Mouse (Mus musculus) heart, embryonic 14.5 days (tissue): ENCODE data around the gene Fhl5. TPM values are rescaled to one million over a fixed set of nuclear protein-coding genes. Genes with fewer than 3 reads are reported as not detected.
"Not testable (repeated sequence)": the region's sequence is repeated elsewhere in the genome, so short reads cannot be mapped to it uniquely, and the experiment has no call there.

Experiments used
- ATAC-seq: fragments of 200-750 bp; cut with Nextera tagmentation; 2 replicates; pipeline ENCODE4 v1.8.0; 2017; ENCODE audit warnings: low read depth, moderate TSS enrichment; ENCODE audit not compliant: insufficient number of reproducible peaks, insufficient read depth, low FRiP score
- H3K27ac ChIP-seq, 2 experiments: fragments of 200-500 bp in 1 of 2; fragments of 300-500 bp in 1 of 2; sonication (generic) in 1 of 2; replicated peaks in 1 of 2; 2 replicates each; pipeline ENCODE4 v1.5.1; 2012 to 2014; ENCODE audit warnings: low read depth in 2 of 2, low read length in 2 of 2, control low read depth in 1 of 2, mild to moderate bottlenecking in 1 of 2, mixed read lengths in 1 of 2; ENCODE audit not compliant: control insufficient read depth in 1 of 2, insufficient read depth in 1 of 2
- H3K27me3 ChIP-seq: fragments of 300-500 bp; sonication (generic); 2 replicates; pipeline ENCODE4 v1.6.1; 2014; ENCODE audit warnings: mild to moderate bottlenecking, low read length, control low read depth; ENCODE audit not compliant: control insufficient read depth, insufficient read depth
- H3K36me3 ChIP-seq: fragments of 300-500 bp; sonication (generic); 2 replicates; pipeline ENCODE4 v1.6.1; 2014; ENCODE audit warnings: mild to moderate bottlenecking, control low read depth, low read length, mixed read lengths; ENCODE audit not compliant: control insufficient read depth, insufficient read depth
- H3K4me1 ChIP-seq, 2 experiments: fragments of 200-500 bp in 1 of 2; fragments of 300-500 bp in 1 of 2; sonication (generic) in 1 of 2; 2 replicates each; pipeline ENCODE4 v1.6.1; 2012 to 2014; ENCODE audit warnings: low read length in 2 of 2, control low read depth in 1 of 2, mixed read lengths in 1 of 2; ENCODE audit not compliant: control insufficient read depth in 2 of 2, insufficient read depth in 2 of 2
- H3K4me2 ChIP-seq: fragments of 300-500 bp; sonication (generic); 2 replicates; pipeline ENCODE4 v1.6.1; 2014; ENCODE audit warnings: mild to moderate bottlenecking, low read length
- H3K4me3 ChIP-seq, 2 experiments: fragments of 200-500 bp in 1 of 2; fragments of 300-500 bp in 1 of 2; sonication (generic) in 1 of 2; 2 replicates each; pipeline ENCODE4 v1.5.1; 2012 to 2014; ENCODE audit warnings: low read length in 2 of 2, mild to moderate bottlenecking in 2 of 2, control low read depth in 1 of 2, low read depth in 1 of 2, moderate library complexity in 1 of 2; ENCODE audit not compliant: control insufficient read depth in 1 of 2, insufficient read depth in 1 of 2
- H3K9ac ChIP-seq: fragments of 300-500 bp; sonication (generic); 2 replicates; pipeline ENCODE4 v1.6.1; 2014; ENCODE audit warnings: mild to moderate bottlenecking, low read length
- H3K9me3 ChIP-seq: fragments of 300-500 bp; sonication (generic); 2 replicates; pipeline ENCODE4 v1.6.1; 2016; ENCODE audit warnings: low read length, control low read depth; ENCODE audit not compliant: control insufficient read depth
- WGBS: fragments of 180-500 bp; shearing (Covaris S2); extraction: QIAGEN DNeasy Blood & Tissue Kit; methylation state at CpG from one replicate; pipeline ENCODE4 v1.1.7; 2014; 5-methylcytosine and 5-hydroxymethylcytosine counted together
- polyA plus RNA-seq: library from polyadenylated mRNA; unstranded; fragments of >200 nt; fragmentation: Nextera tagmentation; extraction: Ambion mirVana; gene quantifications from 2 replicates; pipeline ENCODE4 v1.2.1, GENCODE M21; 2014

Fhl5 gene
- polyA plus RNA-seq, 1 experiment from 2014 or later: not detected

- Histone ChIP-seq H3K36me3 (peaks cover 72% of the 10 kb centered on the region), H3K4me1 (no peaks in the 10 kb centered on the region), H3K27ac (no peak overlapping the region), H3K4me2 (no peak overlapping the region), H3K9me3 (no peaks in the 10 kb centered on the region), H3K27me3 (no peaks in the 10 kb centered on the region), H3K4me3 (no peak overlapping the region), H3K9ac (no peak overlapping the region)
- WGBS: 90% methylated on average over 7 of the region's 7 CpGs
- ATAC-seq: no peak
These were observed 15.2 kb upstream of the Fhl5 start for GRCm38 (mm10) chr4:25257822-25258398.

GRCm38 (mm10) chr4:25235663-25236062, 7.0 kb downstream of the Fhl5 start:
- not testable (repeated sequence) for H3K27ac ChIP-seq, H3K4me2 ChIP-seq, ATAC-seq, H3K36me3 ChIP-seq, H3K4me1 ChIP-seq, H3K9ac ChIP-seq, H3K27me3 ChIP-seq, H3K4me3 ChIP-seq, H3K9me3 ChIP-seq
- WGBS: 91% methylated on average over 1 of the region's 1 CpGs

GRCm38 (mm10) chr4:25233767-25234166, 8.9 kb downstream of the Fhl5 start:
- not testable (repeated sequence) for H3K36me3 ChIP-seq, H3K9me3 ChIP-seq, H3K9ac ChIP-seq, H3K27ac ChIP-seq, ATAC-seq, H3K4me1 ChIP-seq, H3K4me2 ChIP-seq, H3K4me3 ChIP-seq, H3K27me3 ChIP-seq
- WGBS: 77% methylated on average over 1 of the region's 1 CpGs

- ATAC-seq: no peak
- Histone ChIP-seq H3K4me2 (no peak overlapping the region), H3K4me3 (no peak overlapping the region), H3K27me3 (no peaks in the 10 kb centered on the region), H3K9me3 (no peaks in the 10 kb centered on the region), H3K36me3 (no peaks in the 10 kb centered on the region), H3K4me1 (no peaks in the 10 kb centered on the region), H3K9ac (no peak overlapping the region), H3K27ac (no peak overlapping the region)
- WGBS: 86% methylated on average over 3 of the region's 3 CpGs
These were observed 10.1 kb downstream of the Fhl5 start for GRCm38 (mm10) chr4:25232546-25232945.

- no peak overlapping the region for H3K4me2 ChIP-seq
- no peaks in the 10 kb centered on the region for H3K36me3 ChIP-seq
- H3K9me3 ChIP-seq: no peaks in the 10 kb centered on the region
- no peaks in the 10 kb centered on the region for H3K27me3 ChIP-seq
- no peak overlapping the region for H3K27ac ChIP-seq
- H3K4me1 ChIP-seq: no peaks in the 10 kb centered on the region
- H3K9ac ChIP-seq: no peak overlapping the region
- WGBS: 29% methylated on average over 1 of the region's 1 CpGs
- H3K4me3 ChIP-seq: no peak overlapping the region
- ATAC-seq: no peak
These were observed 15.1 kb downstream of the Fhl5 start for GRCm38 (mm10) chr4:25227527-25227926.

GRCm38 (mm10) chr4:25221927-25222326, 20.7 kb downstream of the Fhl5 start:
- H3K27me3 ChIP-seq: no peaks in the 10 kb centered on the region
- no peak overlapping the region for H3K27ac ChIP-seq
- H3K4me2 ChIP-seq: no peak overlapping the region
- no peak overlapping the region for H3K9ac ChIP-seq
- H3K4me1 ChIP-seq: no peaks in the 10 kb centered on the region
- H3K36me3 ChIP-seq: no peaks in the 10 kb centered on the region
- H3K4me3 ChIP-seq: no peak overlapping the region
- H3K9me3 ChIP-seq: no peaks in the 10 kb centered on the region
- ATAC-seq: no peak

GRCm38 (mm10) chr4:25213451-25213850, 29.2 kb downstream of the Fhl5 start:
- Histone ChIP-seq H3K36me3 (no peaks in the 10 kb centered on the region), H3K9ac (no peak overlapping the region), H3K27me3 (no peaks in the 10 kb centered on the region), H3K9me3 (no peaks in the 10 kb centered on the region), H3K27ac (no peak overlapping the region), H3K4me3 (no peak overlapping the region), H3K4me2 (no peak overlapping the region), H3K4me1 (no peaks in the 10 kb centered on the region)
- ATAC-seq: no peak
- 43% methylated on average over 5 of the region's 5 CpGs for WGBS

GRCm38 (mm10) chr4:25206166-25206565, 36.5 kb downstream of the Fhl5 start:
- Histone ChIP-seq H3K4me1 (no peaks in the 10 kb centered on the region), H3K4me3 (no peak overlapping the region), H3K27ac (no peak overlapping the region), H3K4me2 (no peak overlapping the region), H3K36me3 (no peaks in the 10 kb centered on the region), H3K27me3 (no peaks in the 10 kb centered on the region), H3K9ac (no peak overlapping the region), H3K9me3 (no peaks in the 10 kb centered on the region)
- 78% methylated on average over 4 of the region's 4 CpGs for WGBS
- no peak for ATAC-seq
